Mouse (Mus musculus): ENCODE results near the gene Atp5mpl. TPM values are rescaled to one million over a fixed set of nuclear protein-coding genes. Genes with fewer than 3 reads are reported as not detected.

Atp5mpl gene
- polyA plus RNA-seq, 1 experiment from 2014 or later = 865 TPM

GRCm38 (mm10) chr12:111995161-111995560 is 28.4 kb upstream of the Atp5mpl start:
- Histone ChIP-seq H3K9me3 (ENCODE audit: control insufficient read depth, low read length) (no peaks in the 10 kb centered on the region), H3K9ac (ENCODE audit: low read length) (no peak overlapping the region), H3K27me3 (ENCODE audit: control insufficient read depth, insufficient read depth, low read length) (no peaks in the 10 kb centered on the region), H3K4me2 (replicated peaks; ENCODE audit: low read depth) (no peak overlapping the region), H3K27ac (replicated peaks) (no peak overlapping the region), H3K4me1 (replicated peaks; ENCODE audit: control insufficient read depth, insufficient read depth) (no peaks in the 10 kb centered on the region), H3K4me3 (ENCODE audit: low read depth, low read length) (no peak overlapping the region), H3K36me3 (ENCODE audit: control insufficient read depth, insufficient read depth, low read length) (no peaks in the 10 kb centered on the region)
- TF ChIP-seq EP300 (optimal IDR thresholded peaks at IDR 0.05) (no peak), CTCF (IDR thresholded peaks at IDR 0.05; ENCODE audit: low read depth) (no peak)
- ATAC-seq (ENCODE audit: low FRiP score, low TSS enrichment) (no peak), DNase-seq (ENCODE audit: low spot score) (no peak)
- WGBS = 80% methylated on average over 2 of the region's 2 CpGs

GRCm38 (mm10) chr12:111992626-111993025 is 25.8 kb upstream of the Atp5mpl start:
- Histone ChIP-seq H3K27me3 (ENCODE audit: control insufficient read depth, insufficient read depth, low read length) (no peaks in the 10 kb centered on the region), H3K4me1 (replicated peaks; ENCODE audit: control insufficient read depth, insufficient read depth) (no peaks in the 10 kb centered on the region), H3K4me2 (replicated peaks; ENCODE audit: low read depth) (no peak overlapping the region), H3K9ac (ENCODE audit: low read length) (no peak overlapping the region), H3K27ac (replicated peaks) (no peak overlapping the region), H3K4me3 (ENCODE audit: low read depth, low read length) (no peak overlapping the region), H3K36me3 (ENCODE audit: control insufficient read depth, insufficient read depth, low read length) (no peaks in the 10 kb centered on the region), H3K9me3 (ENCODE audit: control insufficient read depth, low read length) (no peaks in the 10 kb centered on the region)
- 81% methylated on average over 5 of the region's 5 CpGs for WGBS
- TF ChIP-seq EP300 (optimal IDR thresholded peaks at IDR 0.05) = no peak
- TF ChIP-seq CTCF (IDR thresholded peaks at IDR 0.05; ENCODE audit: low read depth) = no peak
- ATAC-seq (ENCODE audit: low FRiP score, low TSS enrichment) (peak; percentile 88), DNase-seq (ENCODE audit: low spot score) (peak; percentile 40)

GRCm38 (mm10) chr12:111986756-111987155 is 20.0 kb upstream of the Atp5mpl start:
- Histone ChIP-seq H3K9me3 (ENCODE audit: control insufficient read depth, low read length) (no peaks in the 10 kb centered on the region), H3K27me3 (ENCODE audit: control insufficient read depth, insufficient read depth, low read length) (no peaks in the 10 kb centered on the region), H3K4me1 (replicated peaks; ENCODE audit: control insufficient read depth, insufficient read depth) (no peaks in the 10 kb centered on the region), H3K36me3 (ENCODE audit: control insufficient read depth, insufficient read depth, low read length) (no peaks in the 10 kb centered on the region), H3K4me2 (replicated peaks; ENCODE audit: low read depth) (no peak overlapping the region), H3K9ac (ENCODE audit: low read length) (no peak overlapping the region), H3K27ac (replicated peaks) (no peak overlapping the region), H3K4me3 (ENCODE audit: low read depth, low read length) (no peak overlapping the region)
- ATAC-seq (ENCODE audit: low FRiP score, low TSS enrichment) = no peak
- no peak for DNase-seq (ENCODE audit: low spot score)
- 47% methylated on average over 9 of the region's 9 CpGs for WGBS
- TF ChIP-seq CTCF (IDR thresholded peaks at IDR 0.05; ENCODE audit: low read depth) (no peak), EP300 (optimal IDR thresholded peaks at IDR 0.05) (no peak)

- DNase-seq (ENCODE audit: low spot score) (no peak), ATAC-seq (ENCODE audit: low FRiP score, low TSS enrichment) (no peak)
- H3K4me3 ChIP-seq (ENCODE audit: low read depth, low read length) = no peak overlapping the region
- H3K27me3 ChIP-seq (ENCODE audit: control insufficient read depth, insufficient read depth, low read length) = no peaks in the 10 kb centered on the region
- 67% methylated on average over 2 of the region's 2 CpGs for WGBS
- no peaks in the 10 kb centered on the region for H3K4me1 ChIP-seq (replicated peaks; ENCODE audit: control insufficient read depth, insufficient read depth)
- H3K27ac ChIP-seq (replicated peaks) = no peak overlapping the region
- TF ChIP-seq CTCF (IDR thresholded peaks at IDR 0.05; ENCODE audit: low read depth) = no peak
- TF ChIP-seq EP300 (optimal IDR thresholded peaks at IDR 0.05) = no peak
- no peaks in the 10 kb centered on the region for H3K36me3 ChIP-seq (ENCODE audit: control insufficient read depth, insufficient read depth, low read length)
- no peak overlapping the region for H3K4me2 ChIP-seq (replicated peaks; ENCODE audit: low read depth)
- no peak overlapping the region for H3K9ac ChIP-seq (ENCODE audit: low read length)
- H3K9me3 ChIP-seq (ENCODE audit: control insufficient read depth, low read length) = no peaks in the 10 kb centered on the region
Observed at GRCm38 (mm10) chr12:111983165-111983564, 16.4 kb upstream of the Atp5mpl start.

- 82% methylated on average over 8 of the region's 8 CpGs for WGBS
- H3K4me1 ChIP-seq (replicated peaks; ENCODE audit: control insufficient read depth, insufficient read depth) = no peaks in the 10 kb centered on the region
- DNase-seq (ENCODE audit: low spot score) (no peak), ATAC-seq (ENCODE audit: low FRiP score, low TSS enrichment) (no peak)
- H3K36me3 ChIP-seq (ENCODE audit: control insufficient read depth, insufficient read depth, low read length) = no peaks in the 10 kb centered on the region
- TF ChIP-seq EP300 (optimal IDR thresholded peaks at IDR 0.05) = no peak
- no peak for TF ChIP-seq CTCF (IDR thresholded peaks at IDR 0.05; ENCODE audit: low read depth)
- H3K9ac ChIP-seq (ENCODE audit: low read length) = no peak overlapping the region
- H3K4me2 ChIP-seq (replicated peaks; ENCODE audit: low read depth) = no peak overlapping the region
- H3K27me3 ChIP-seq (ENCODE audit: control insufficient read depth, insufficient read depth, low read length) = no peaks in the 10 kb centered on the region
- no peaks in the 10 kb centered on the region for H3K9me3 ChIP-seq (ENCODE audit: control insufficient read depth, low read length)
- no peak overlapping the region for H3K4me3 ChIP-seq (ENCODE audit: low read depth, low read length)
- no peak overlapping the region for H3K27ac ChIP-seq (replicated peaks)
Observed at GRCm38 (mm10) chr12:111981831-111982230, 15.1 kb upstream of the Atp5mpl start.

- H3K36me3 ChIP-seq (ENCODE audit: control insufficient read depth, insufficient read depth, low read length) = no peaks in the 10 kb centered on the region
- ATAC-seq (ENCODE audit: low FRiP score, low TSS enrichment) = no peak
- no peak for TF ChIP-seq EP300 (optimal IDR thresholded peaks at IDR 0.05)
- TF ChIP-seq CTCF (IDR thresholded peaks at IDR 0.05; ENCODE audit: low read depth) = no peak
- WGBS = 56% methylated on average over 6 of the region's 6 CpGs
- no peak within 1 kb of the TSS for H3K9ac ChIP-seq (ENCODE audit: low read length)
- no peak within 1 kb of the TSS for H3K4me2 ChIP-seq (replicated peaks; ENCODE audit: low read depth)
- no peaks in the 10 kb centered on the region for H3K9me3 ChIP-seq (ENCODE audit: control insufficient read depth, low read length)
- no peak within 1 kb of the TSS for H3K27ac ChIP-seq (replicated peaks)
- no peaks in the 10 kb centered on the region for H3K4me1 ChIP-seq (replicated peaks; ENCODE audit: control insufficient read depth, insufficient read depth)
- no peaks in the 10 kb centered on the region for H3K27me3 ChIP-seq (ENCODE audit: control insufficient read depth, insufficient read depth, low read length)
- DNase-seq (ENCODE audit: low spot score) = no peak
- H3K4me3 ChIP-seq (ENCODE audit: low read depth, low read length) = no peak within 1 kb of the TSS
Observed at GRCm38 (mm10) chr12:111980887-111981367, 14.2 kb upstream of the Atp5mpl start, which contains the start of gene Rd3l. Gene Rd3l (minus strand): TSS chr12:111981317.
